Mouse (Mus musculus) kidney, postnatal 0 days (tissue): Measurements from ENCODE around the gene Traf3ip1. TPM values are rescaled to one million over a fixed set of nuclear protein-coding genes. Genes with fewer than 3 reads are reported as not detected.

ENCODE experiments used
- ATAC-seq: fragments of 200-750 bp; cut with Nextera tagmentation; replicated peaks from 2 replicates; pipeline ENCODE4 v1.8.0; 2017; ENCODE audit warnings: low read depth, moderate number of reproducible peaks, moderate TSS enrichment, moderate library complexity; ENCODE audit not compliant: low FRiP score
- DNase-seq: peaks from one replicate; pipeline ENCODE4 v3.0.0-alpha.2; 2016; ENCODE audit warnings: low spot score
- H3K27ac ChIP-seq: fragments of 300-500 bp; sonication (generic); 2 replicates; pipeline ENCODE4 v1.5.1; 2014; ENCODE audit warnings: mild to moderate bottlenecking
- H3K27me3 ChIP-seq: fragments of 300-500 bp; sonication (generic); 2 replicates; pipeline ENCODE4 v1.6.1; 2014; ENCODE audit warnings: low read length, mixed read lengths; ENCODE audit not compliant: insufficient read depth
- H3K36me3 ChIP-seq: fragments of 300-500 bp; sonication (generic); 2 replicates; pipeline ENCODE4 v1.6.1; 2014; ENCODE audit warnings: low read length, mixed read lengths; ENCODE audit not compliant: insufficient read depth
- H3K4me1 ChIP-seq: fragments of 300-500 bp; sonication (generic); replicated peaks from 2 replicates; pipeline ENCODE4 v1.6.1; 2014; ENCODE audit warnings: antibody characterized with exemption, low read length, mixed read lengths; ENCODE audit not compliant: insufficient read depth
- H3K4me2 ChIP-seq: fragments of 300-500 bp; sonication (generic); 2 replicates; pipeline ENCODE4 v1.6.1; 2014; ENCODE audit warnings: mild to moderate bottlenecking, low read length, moderate library complexity, mixed read lengths
- H3K4me3 ChIP-seq: fragments of 300-500 bp; sonication (generic); replicated peaks from 2 replicates; pipeline ENCODE4 v1.5.1; 2014; ENCODE audit warnings: low read depth, low read length
- H3K9ac ChIP-seq: fragments of 300-500 bp; sonication (generic); 2 replicates; pipeline ENCODE4 v1.6.1; 2014; ENCODE audit warnings: low read depth, low read length
- H3K9me3 ChIP-seq: fragments of 300-500 bp; sonication (generic); replicated peaks from 2 replicates; pipeline ENCODE4 v1.6.1; 2016; ENCODE audit warnings: low read length, inconsistent platforms, mixed read lengths
- CTCF ChIP-seq: IDR thresholded peaks from 2 replicates; pipeline ENCODE4 v1.5.1; 2016; ENCODE audit warnings: antibody characterized with exemption, low read depth, mild to moderate bottlenecking, moderate library complexity
- WGBS: fragments of 180-500 bp; shearing (Covaris S2); extraction: QIAGEN DNeasy Blood & Tissue Kit; methylation state at CpG from one replicate; pipeline ENCODE4 v1.1.7; 2014; 5-methylcytosine and 5-hydroxymethylcytosine counted together
- polyA plus RNA-seq: library from polyadenylated mRNA; unstranded; fragments of >200 nt; fragmentation: Nextera tagmentation; extraction: Ambion mirVana; gene quantifications from 2 replicates; pipeline ENCODE4 v1.2.1, GENCODE M21; 2015

Gene Traf3ip1
- polyA plus RNA-seq, 1 experiment from 2014 or later: 6.3 TPM

- 52% methylated on average over 1 of the region's 1 CpGs for WGBS
- no peaks in the 10 kb centered on the region for H3K36me3 ChIP-seq
Observed at GRCm38 (mm10) chr1:91490322-91490721, 4.1 kb upstream of the Traf3ip1 start.

GRCm38 (mm10) chr1:91492740-91493139 lies 1.7 kb upstream of the Traf3ip1 start:
- Histone ChIP-seq H3K27ac (no peak overlapping the region), H3K9me3 (no peaks in the 10 kb centered on the region), H3K36me3 (no peaks in the 10 kb centered on the region), H3K27me3 (no peaks in the 10 kb centered on the region), H3K9ac (no peak overlapping the region), H3K4me2 (no peak overlapping the region), H3K4me1 (peaks cover 8% of the 10 kb centered on the region), H3K4me3 (no peak overlapping the region)
- ATAC-seq (no peak), DNase-seq (no peak)
- 43% methylated on average over 2 of the region's 2 CpGs for WGBS
- no peak for TF ChIP-seq CTCF

More at GRCm38 (mm10) chr1:91490322-91490721, 4.1 kb upstream of the Traf3ip1 start:
- no peak overlapping the region for H3K4me3 ChIP-seq
- no peak for TF ChIP-seq CTCF
- H3K4me1 ChIP-seq: peaks cover 4% of the 10 kb centered on the region
- no peak overlapping the region for H3K9ac ChIP-seq
- H3K4me2 ChIP-seq: no peak overlapping the region
- no peak overlapping the region for H3K27ac ChIP-seq
- no peaks in the 10 kb centered on the region for H3K9me3 ChIP-seq
- no peaks in the 10 kb centered on the region for H3K27me3 ChIP-seq
- ATAC-seq (no peak), DNase-seq (no peak)

DNA sequence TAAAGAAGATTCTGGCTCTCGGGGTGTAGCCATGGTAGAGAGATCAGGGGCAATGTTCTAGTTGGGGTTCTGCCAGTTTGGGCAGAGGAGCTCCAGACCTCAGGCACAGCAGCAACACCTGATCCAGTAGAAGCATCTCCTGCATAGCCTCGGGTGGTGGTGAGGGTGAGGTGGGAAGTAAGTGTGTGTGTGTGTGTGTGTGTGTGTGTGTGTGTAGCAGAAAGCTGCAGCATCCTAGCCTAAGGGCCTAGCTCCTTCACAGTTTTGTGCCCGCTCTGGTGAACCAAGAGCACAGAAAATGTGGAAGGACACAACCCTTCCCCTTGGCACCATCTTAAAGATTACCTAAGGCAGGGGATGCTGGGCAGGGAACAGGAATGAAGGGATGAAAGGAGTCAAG lies 509 bp upstream of the Traf3ip1 start:
- 37% methylated on average over 3 of the region's 3 CpGs for WGBS
- no peak for DNase-seq
- H3K27me3 ChIP-seq: no peaks in the 10 kb centered on the region
- no peak overlapping the region for H3K27ac ChIP-seq
- TF ChIP-seq CTCF: no peak
- H3K9me3 ChIP-seq: no peaks in the 10 kb centered on the region
- peaks cover 8% of the 10 kb centered on the region for H3K4me1 ChIP-seq
- H3K9ac ChIP-seq: no peak overlapping the region
- peak; percentile 2; the same call in 1 of the 2 replicates for ATAC-seq
- peak overlapping the region; percentile 86 for H3K4me2 ChIP-seq
- H3K36me3 ChIP-seq: no peaks in the 10 kb centered on the region
- peak overlapping the region; percentile 80; the same call in 1 of the 2 replicates for H3K4me3 ChIP-seq

DNA sequence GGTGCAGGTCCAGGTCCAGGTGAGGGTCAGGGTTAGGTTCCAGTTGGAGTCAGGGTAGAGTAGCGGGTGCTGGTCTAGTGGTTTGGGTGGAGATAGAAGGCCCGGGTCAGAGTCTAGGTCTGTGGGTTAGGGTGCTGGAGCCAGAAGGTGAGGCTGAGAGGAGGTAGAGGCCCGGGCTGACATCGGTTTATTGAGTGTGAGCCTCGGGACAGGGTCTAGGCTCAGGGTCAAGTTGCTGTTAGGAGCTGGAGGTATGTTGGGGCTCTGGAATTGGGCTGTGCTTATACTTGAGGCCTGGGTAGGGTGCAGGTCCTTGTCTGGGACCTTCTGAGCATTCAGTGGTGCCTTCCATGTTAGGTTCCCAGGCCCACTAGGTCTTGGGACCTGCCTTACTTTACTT lies 874 bp downstream of the Traf3ip1 start:
- H3K4me3 ChIP-seq: peak overlapping the region; percentile 80
- TF ChIP-seq CTCF: no peak
- 31% methylated on average over 5 of the region's 5 CpGs for WGBS
- H3K9ac ChIP-seq: peak overlapping the region; percentile 63
- H3K4me2 ChIP-seq: peak overlapping the region; percentile 86
- no peaks in the 10 kb centered on the region for H3K27me3 ChIP-seq
- peaks cover 8% of the 10 kb centered on the region for H3K4me1 ChIP-seq
- ATAC-seq (no peak), DNase-seq (no peak)
- H3K27ac ChIP-seq: no peak overlapping the region
- no peaks in the 10 kb centered on the region for H3K9me3 ChIP-seq
- no peaks in the 10 kb centered on the region for H3K36me3 ChIP-seq

GRCm38 (mm10) chr1:91498579-91498978 lies 4.1 kb downstream of the Traf3ip1 start:
- DNase-seq (no peak), ATAC-seq (no peak)
- Histone ChIP-seq H3K4me2 (no peak overlapping the region), H3K4me3 (no peak overlapping the region), H3K4me1 (peaks cover 8% of the 10 kb centered on the region), H3K36me3 (peaks cover 8% of the 10 kb centered on the region; the same call in 1 of the 2 replicates), H3K9ac (no peak overlapping the region), H3K9me3 (no peaks in the 10 kb centered on the region), H3K27ac (no peak overlapping the region), H3K27me3 (no peaks in the 10 kb centered on the region)
- 91% methylated on average over 6 of the region's 6 CpGs for WGBS
- no peak for TF ChIP-seq CTCF

GRCm38 (mm10) chr1:91504615-91505014 lies 10.2 kb downstream of the Traf3ip1 start:
- 59% methylated on average over 3 of the region's 3 CpGs for WGBS
- no peaks in the 10 kb centered on the region for H3K4me1 ChIP-seq
- no peak overlapping the region for H3K4me3 ChIP-seq
- no peak for DNase-seq
- H3K36me3 ChIP-seq: peaks cover 15% of the 10 kb centered on the region; the same call in 1 of the 2 replicates
- no peaks in the 10 kb centered on the region for H3K9me3 ChIP-seq
- H3K27me3 ChIP-seq: no peaks in the 10 kb centered on the region
- H3K27ac ChIP-seq: no peak overlapping the region
- TF ChIP-seq CTCF: no peak
- no peak for ATAC-seq
- H3K9ac ChIP-seq: no peak overlapping the region
- H3K4me2 ChIP-seq: no peak overlapping the region

DNA sequence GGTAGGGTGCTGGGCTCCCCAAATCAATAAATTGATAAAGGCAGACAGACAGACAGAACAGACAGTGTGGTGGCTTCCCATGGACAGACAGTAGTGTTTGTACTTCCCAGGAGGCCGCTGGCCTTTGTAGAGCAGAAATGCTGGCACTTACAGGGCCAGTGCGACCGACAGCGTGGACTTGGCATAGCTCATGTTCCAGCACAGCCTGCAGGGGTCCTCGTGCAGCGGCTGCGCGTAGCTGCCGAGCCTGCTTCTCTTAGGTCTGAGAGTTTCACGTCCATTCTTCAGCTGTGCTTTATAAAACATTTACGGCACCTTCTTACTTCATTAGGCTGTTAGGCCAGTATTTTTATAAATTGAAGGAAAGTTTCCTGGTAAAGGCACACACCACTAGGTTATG lies 20.5 kb downstream of the Traf3ip1 start:
- TF ChIP-seq CTCF: peak; percentile 29; the same call in 1 of the 2 replicates
- Histone ChIP-seq H3K9me3 (no peaks in the 10 kb centered on the region), H3K4me3 (no peak overlapping the region), H3K27me3 (no peaks in the 10 kb centered on the region), H3K4me2 (no peak overlapping the region), H3K27ac (no peak overlapping the region), H3K36me3 (peaks cover 11% of the 10 kb centered on the region; the same call in 1 of the 2 replicates), H3K4me1 (no peaks in the 10 kb centered on the region), H3K9ac (no peak overlapping the region)
- ATAC-seq: no peak
- 81% methylated on average over 11 of the region's 11 CpGs for WGBS
- DNase-seq: no peak
